Mouse (Mus musculus): ENCODE results near the gene Gm11444.

DNA sequence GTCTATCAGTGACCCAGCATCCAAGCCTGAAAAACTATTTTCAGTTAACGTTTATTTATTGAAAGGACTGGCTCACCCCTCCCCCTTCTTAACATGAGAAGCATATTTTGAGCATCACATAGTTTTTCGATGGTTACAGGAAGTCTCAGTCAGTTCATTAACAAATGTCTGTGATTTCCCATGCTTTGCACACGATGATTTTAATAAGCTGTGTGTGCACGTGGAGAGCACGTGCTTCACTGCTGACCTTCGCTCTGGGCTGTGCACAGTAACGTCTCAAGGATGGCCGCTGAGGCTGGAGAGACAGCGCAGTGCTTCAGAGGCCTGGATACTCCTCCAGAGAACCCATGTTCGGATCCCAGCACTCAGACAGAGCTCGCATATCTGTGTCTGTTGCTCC is 42.8 kb downstream of the Gm11444 start:
- TF ChIP-seq CTCF (conservative IDR thresholded peaks at IDR 0.05; ENCODE audit: low read length) = no peak
- TF ChIP-seq POU5F1 (IDR thresholded peaks at IDR 0.05; ENCODE audit: borderline replicate concordance, low read length) = no peak
